Mouse (Mus musculus) activated CD4-positive, CD25-positive, alpha-beta regulatory T cell, adult 4 months (primary cell): ENCODE results near the gene Gm27021. TPM values are rescaled to one million over a fixed set of nuclear protein-coding genes. Genes with fewer than 3 reads are reported as not detected.

Experiments used
- ATAC-seq: one replicate; pipeline ENCODE4 v1.8.0; 2017
- polyA plus RNA-seq, 2 experiments: library from polyadenylated mRNA; unstranded; fragments of 100-300 nt; shearing (Covaris generic); gene quantifications; one replicate each; pipeline ENCODE4 v1.2.1; 2017

The Gm27021 gene
- not detected for polyA plus RNA-seq

GRCm38 (mm10) chr8:120667561-120668373 is at the start of gene Gm27021, which contains the start of gene Cox4i1:
Gene Gm27021, minus strand, starts transcription at chr8:120668079.
Gene Cox4i1, plus strand, starts transcription at chr8:120668222.
- ATAC-seq, result peak; percentile 88

DNA sequence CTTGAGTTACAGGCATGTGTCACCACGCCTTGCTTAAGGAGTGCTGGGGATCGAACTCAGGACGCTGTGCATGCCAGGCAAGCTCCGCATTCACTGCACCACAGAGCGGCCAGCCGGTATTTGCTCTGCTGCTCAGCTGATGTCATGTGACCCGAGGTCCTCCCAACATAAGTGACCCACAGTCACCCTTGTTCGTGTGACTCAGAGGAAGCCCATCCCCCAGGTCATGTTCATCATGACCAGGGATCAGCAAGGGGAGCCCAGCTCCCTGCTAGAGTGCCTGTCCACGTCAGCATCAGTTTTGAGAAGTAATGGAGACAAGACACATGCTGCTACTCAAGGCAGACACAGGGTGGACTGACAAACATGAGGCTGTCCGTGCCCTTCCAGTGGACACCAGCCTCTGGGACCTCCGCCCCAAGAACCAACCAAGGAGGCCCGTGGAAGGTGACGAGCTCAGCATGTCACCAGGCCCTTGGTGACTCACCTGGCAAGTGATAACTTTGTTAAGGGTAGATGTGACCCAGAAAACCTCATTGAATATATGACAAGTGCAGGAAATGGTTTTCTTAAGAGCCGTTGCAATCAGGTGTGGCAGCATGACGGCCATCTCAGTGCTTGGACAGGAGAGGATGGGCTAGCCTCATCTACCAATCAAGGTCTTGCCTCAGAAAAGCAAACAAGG is 48.3 kb upstream of the Gm27021 start:
- peak; percentile 62 for ATAC-seq

GRCm38 (mm10) chr8:120715200-120715599 is 47.3 kb upstream of the Gm27021 start:
- ATAC-seq, result peak; percentile 78

GRCm38 (mm10) chr8:120709176-120709575 is 41.3 kb upstream of the Gm27021 start:
- peak; percentile 65 for ATAC-seq

- no peak for ATAC-seq
Measured at GRCm38 (mm10) chr8:120706193-120706592, 38.3 kb upstream of the Gm27021 start.

GRCm38 (mm10) chr8:120705163-120705562 is 37.3 kb upstream of the Gm27021 start:
- no peak for ATAC-seq

DNA sequence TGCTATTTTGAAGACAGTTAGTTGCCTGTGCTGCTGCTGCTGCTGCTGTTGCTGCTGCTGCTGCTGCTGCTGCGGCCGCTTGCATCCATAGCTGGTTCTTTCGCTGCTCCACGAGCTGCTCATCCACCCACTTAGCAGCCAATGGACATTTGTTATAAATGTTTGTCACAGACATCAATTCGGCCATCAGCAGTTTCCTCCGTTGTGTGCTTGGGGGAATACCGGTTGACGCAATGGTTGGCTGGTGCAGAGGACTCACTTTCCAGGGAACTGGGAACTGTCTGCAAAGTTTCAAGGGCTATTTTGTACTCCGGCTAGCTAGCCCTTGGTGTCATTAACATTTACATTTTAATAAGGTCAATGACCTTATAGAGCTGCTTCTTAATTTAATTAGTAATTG is 36.3 kb upstream of the Gm27021 start:
- ATAC-seq, result no peak

GRCm38 (mm10) chr8:120701758-120702465 is 34.0 kb upstream of the Gm27021 start:
- peak; percentile 91 for ATAC-seq

GRCm38 (mm10) chr8:120700053-120700452 is 32.2 kb upstream of the Gm27021 start:
- no peak for ATAC-seq

- ATAC-seq, result no peak
Measured at GRCm38 (mm10) chr8:120699565-120699964, 31.7 kb upstream of the Gm27021 start.

- no peak for ATAC-seq
Measured at GRCm38 (mm10) chr8:120699079-120699478, 31.2 kb upstream of the Gm27021 start.

- ATAC-seq, result no peak
Measured at GRCm38 (mm10) chr8:120698426-120698825, 30.5 kb upstream of the Gm27021 start.

GRCm38 (mm10) chr8:120697979-120698272 is 30.0 kb upstream of the Gm27021 start:
- no peak for ATAC-seq

DNA sequence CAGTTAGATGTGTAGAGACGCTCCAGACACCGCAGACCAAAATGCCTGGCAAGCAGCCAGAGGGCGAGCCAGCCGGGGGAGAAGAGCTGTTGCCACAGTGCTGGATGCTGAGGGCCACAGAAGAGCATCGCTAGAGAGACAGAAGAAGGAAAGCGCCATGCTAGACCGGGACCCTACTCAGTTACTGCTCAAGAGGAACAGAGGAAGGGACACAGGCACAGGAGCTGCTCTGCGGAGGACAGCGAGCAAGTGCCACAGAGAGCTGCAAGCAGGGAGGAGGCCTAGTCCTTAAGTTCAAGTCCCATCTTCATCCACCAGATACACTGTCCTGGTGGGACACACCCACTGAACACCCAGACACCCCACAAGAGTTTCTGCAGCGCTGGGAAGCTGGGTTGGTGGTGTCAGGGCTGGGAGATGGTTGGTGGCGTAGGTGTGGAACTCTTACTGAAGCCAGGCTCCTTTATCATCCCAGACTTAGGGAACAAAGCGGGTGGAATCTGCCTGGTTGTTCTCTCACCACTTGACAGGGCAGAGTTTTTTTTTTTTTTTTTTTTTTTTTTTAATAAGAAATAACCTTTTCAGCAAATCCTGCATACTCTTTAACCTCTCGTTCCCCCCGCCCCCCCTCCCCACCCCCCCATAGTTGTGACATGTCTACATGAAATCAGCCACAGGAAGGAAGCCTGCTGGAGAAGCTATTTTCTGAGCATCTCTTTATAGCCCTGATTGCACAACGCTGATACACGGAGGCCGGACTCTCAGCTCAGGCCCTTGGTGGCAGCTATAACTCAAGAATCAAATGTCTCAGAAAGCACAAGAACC is 29.5 kb upstream of the Gm27021 start:
- ATAC-seq, result no peak

- no peak for ATAC-seq
Measured at GRCm38 (mm10) chr8:120696401-120697153, 28.7 kb upstream of the Gm27021 start.

DNA sequence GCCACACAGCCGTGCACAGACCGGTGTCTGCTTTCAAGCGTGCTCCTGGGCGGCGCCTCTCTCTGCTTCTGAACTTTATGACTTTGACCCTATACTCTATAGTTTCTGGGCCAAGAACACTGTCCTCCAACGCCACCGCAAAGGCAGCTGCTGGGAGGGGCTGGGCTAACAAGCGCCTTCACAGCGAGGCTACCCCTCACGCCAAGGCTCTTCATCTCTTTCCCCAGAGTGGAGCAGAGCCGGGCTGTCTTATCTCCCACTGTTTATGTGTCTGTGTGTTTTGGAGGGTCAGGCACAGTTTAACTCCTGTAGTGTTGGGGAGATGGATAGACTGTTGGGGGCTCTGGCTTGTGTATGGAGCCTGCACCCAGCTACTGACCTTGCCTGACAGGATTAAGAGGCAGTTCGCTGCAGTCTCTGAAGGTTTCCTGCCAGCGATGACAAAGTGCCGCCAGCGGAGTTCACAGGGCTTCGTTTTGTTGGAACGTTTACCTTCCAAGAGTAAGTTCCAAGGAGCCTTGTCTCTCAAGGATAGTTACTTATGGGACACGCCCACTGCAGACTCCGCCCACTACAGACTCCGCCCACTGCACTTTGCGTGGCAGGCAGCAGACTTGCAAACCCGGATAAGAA is 26.1 kb upstream of the Gm27021 start:
- no peak for ATAC-seq

DNA sequence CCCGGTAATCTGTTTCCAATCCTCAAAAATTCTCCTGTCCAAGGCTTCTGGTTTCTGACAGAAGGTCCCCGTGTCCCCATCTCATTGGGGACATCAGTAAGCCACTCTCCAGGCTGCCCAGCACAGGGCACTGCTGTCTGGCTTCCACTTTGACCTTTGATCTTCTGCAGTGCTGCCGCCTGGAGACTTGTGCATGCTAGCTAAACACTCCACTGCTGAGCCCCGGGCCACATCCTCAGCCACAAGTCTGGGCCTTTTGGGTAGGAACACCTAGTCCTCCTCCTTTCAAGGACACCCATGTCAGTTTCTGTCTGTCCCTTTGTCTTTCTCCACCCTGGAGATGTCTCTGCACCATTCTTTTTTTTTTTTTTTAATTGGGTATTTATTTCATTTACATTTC is 25.1 kb upstream of the Gm27021 start:
- no peak for ATAC-seq

DNA sequence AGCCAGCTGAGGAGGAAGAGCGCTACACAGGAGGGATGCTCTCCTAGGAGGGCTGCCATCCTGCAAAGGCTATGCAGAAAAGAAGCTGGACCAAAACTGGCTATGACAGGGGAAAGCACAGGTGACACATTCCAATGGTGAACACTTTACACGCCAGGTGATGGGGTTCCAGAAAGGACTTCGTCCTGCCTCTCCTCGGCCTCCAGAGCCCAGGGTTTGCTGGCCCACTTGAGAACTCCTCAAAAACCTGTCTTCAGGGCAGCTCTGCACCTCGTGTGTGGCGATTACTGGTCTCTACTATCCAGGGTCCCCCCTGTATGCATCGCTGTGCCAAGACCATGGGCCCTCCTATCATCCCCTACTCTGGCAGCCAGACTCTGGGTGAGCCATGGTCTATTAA is 20.6 kb upstream of the Gm27021 start:
- no peak for ATAC-seq

GRCm38 (mm10) chr8:120687786-120688185 is 19.9 kb upstream of the Gm27021 start:
- ATAC-seq, result no peak

DNA sequence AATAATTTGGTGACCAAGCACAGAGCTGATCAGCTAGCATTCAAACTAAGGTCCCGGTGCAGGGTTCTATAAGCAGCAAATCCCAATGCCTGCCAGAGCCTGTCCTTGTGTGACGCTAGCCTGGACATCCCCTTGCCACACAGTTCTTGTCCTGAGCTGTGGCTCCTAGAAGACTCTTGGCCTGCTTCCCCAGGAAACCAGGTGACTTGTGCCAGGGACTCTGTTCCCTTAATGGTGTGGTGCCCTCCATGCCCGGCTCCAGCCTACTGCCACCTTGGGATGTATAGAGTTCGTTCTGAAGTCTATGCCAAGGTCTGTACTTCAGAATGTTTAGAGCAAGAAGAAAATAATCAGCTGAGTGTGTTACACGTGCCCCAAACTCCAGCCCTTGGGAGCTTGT is 18.7 kb upstream of the Gm27021 start:
- ATAC-seq, result no peak

GRCm38 (mm10) chr8:120686051-120686450 is 18.2 kb upstream of the Gm27021 start:
- ATAC-seq, result no peak
